Comparison of ENCODE assay signal across 12 mouse cellular contexts in the genomic region with DNA sequence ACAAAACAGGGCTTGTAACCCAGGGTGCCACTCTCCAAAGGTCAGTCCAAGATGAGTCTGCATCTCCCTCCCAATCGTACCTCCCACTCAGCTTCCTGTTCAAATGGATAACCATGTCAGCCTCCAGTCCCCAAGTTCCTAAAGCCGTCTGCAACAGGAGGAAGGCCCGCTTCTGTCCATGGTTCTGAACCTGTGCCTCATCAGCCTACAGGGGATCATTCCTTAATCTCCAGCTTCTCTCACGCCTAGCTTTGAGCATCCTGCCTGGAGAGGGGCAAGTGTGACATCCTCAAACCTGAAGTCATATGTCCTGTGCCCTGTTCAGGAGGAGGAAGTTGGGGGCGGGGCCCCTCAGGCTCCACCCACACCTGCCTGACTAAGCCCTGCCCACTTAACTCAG. TPM values are rescaled to one million over a fixed set of nuclear protein-coding genes. Genes with fewer than 3 reads are reported as not detected.
DNase-seq lines count a peak whose midpoint lies in the region; ATAC-seq and TF ChIP-seq lines count a peak whose summit lies in the region.
"Had no signal": no experiment of that assay in that cellular context is flagged by ENCODE, and none has a peak within 500 bp of the region (broad histone marks: within the 10 kb centered on the region; RNA-seq: fewer than 3 reads in every experiment).

No protein-coding gene starts in this region.

- no peaks in the 10 kb centered on the region for H3K9me3 ChIP-seq in intestine, embryonic 14.5 days (ENCODE audit: control insufficient read depth, low read length)
- no peaks in the 10 kb centered on the region for H3K9me3 ChIP-seq in intestine, postnatal 0 days (ENCODE audit: control insufficient read depth)
- H3K9me3 ChIP-seq: limb, embryonic 15.5 days had no signal

- no peak for TF ChIP-seq CTCF in intestine, postnatal 0 days (IDR thresholded peaks at IDR 0.05; ENCODE audit: low read depth)
- no peak for TF ChIP-seq CTCF in thymus, adult 2 months (IDR thresholded peaks at IDR 0.05; ENCODE audit: borderline replicate concordance, control insufficient read depth, extremely low read depth, insufficient read depth, low read length, poor library complexity)

- no peak for TF ChIP-seq POLR2A in thymus, adult 2 months (IDR thresholded peaks at IDR 0.05; ENCODE audit: control insufficient read depth, extremely low read depth, insufficient read depth, low read length, poor library complexity)

- H3K27ac ChIP-seq in intestine, embryonic 14.5 days (ENCODE audit: low read depth): no peak overlapping the region
- no peak overlapping the region for H3K27ac ChIP-seq in intestine, postnatal 0 days (ENCODE audit: low read depth, low read length)
- no peak overlapping the region for H3K27ac ChIP-seq in thymus, adult 2 months (ENCODE audit: control insufficient read depth, insufficient read depth, low read length)
- H3K27ac ChIP-seq: limb, embryonic 15.5 days had no signal

- WGBS in intestine, embryonic 14.5 days: 7% methylated on average over 5 of the region's 5 CpGs
- WGBS in intestine, postnatal 0 days: 6% methylated on average over 5 of the region's 5 CpGs
- 17% methylated on average over 5 of the region's 5 CpGs for WGBS in thymus, adult 2 months

- ATAC-seq in intestine, embryonic 14.5 days (replicated peaks; ENCODE audit: low FRiP score, low TSS enrichment, low read depth): no peak
- no peak for ATAC-seq in intestine, postnatal 0 days

- H3K4me2 ChIP-seq in intestine, embryonic 14.5 days (ENCODE audit: low read length): no peak overlapping the region
- no peak overlapping the region for H3K4me2 ChIP-seq in intestine, postnatal 0 days (replicated peaks; ENCODE audit: low read depth)
- H3K4me2 ChIP-seq: limb, embryonic 15.5 days had no signal

- H3K4me1 ChIP-seq in intestine, embryonic 14.5 days (replicated peaks; ENCODE audit: control insufficient read depth, insufficient read depth, low read length): no peaks in the 10 kb centered on the region
- H3K4me1 ChIP-seq in intestine, postnatal 0 days (replicated peaks; ENCODE audit: control insufficient read depth, insufficient read depth, low read length): no peaks in the 10 kb centered on the region
- no peaks in the 10 kb centered on the region for H3K4me1 ChIP-seq in thymus, adult 2 months (replicated peaks; ENCODE audit: control insufficient read depth, insufficient read depth, low read length)
- H3K4me1 ChIP-seq: limb, embryonic 15.5 days had no signal

- H3K4me3 ChIP-seq in intestine, embryonic 14.5 days (ENCODE audit: low read depth, low read length): no peak overlapping the region
- no peak overlapping the region for H3K4me3 ChIP-seq in intestine, postnatal 0 days (ENCODE audit: low read depth, low read length)
- H3K4me3 ChIP-seq in thymus, adult 2 months (ENCODE audit: control insufficient read depth, insufficient read depth, low read length): no peak overlapping the region
- H3K4me3 ChIP-seq: limb, embryonic 15.5 days had no signal

- DNase-seq in intestine, embryonic 14.5 days (ENCODE audit: low spot score): peak; percentile 76
- DNase-seq in 416B (ENCODE audit: low read depth) (peak; percentile 20), NIH3T3 (ENCODE audit: low read depth) (peak; percentile 72)
- peak; percentile 67 for DNase-seq in forelimb bud, embryonic 11.5 days (ENCODE audit: low read depth, low spot score)
- no peak for DNase-seq in thymus, postnatal 10 days (ENCODE audit: low spot score in 2 of 2)
- DNase-seq in B cell, adult 2 months: no peak
- no peak for DNase-seq in thymus, adult 2 months
- DNase-seq: gastrocnemius, postnatal 10 days; kidney, adult 11 months; lung, postnatal 36 days had no signal

- no peaks in the 10 kb centered on the region for H3K27me3 ChIP-seq in intestine, embryonic 14.5 days (replicated peaks; ENCODE audit: control insufficient read depth, insufficient read depth, low read length)
- H3K27me3 ChIP-seq in intestine, postnatal 0 days (replicated peaks; ENCODE audit: control insufficient read depth, insufficient read depth, low read length): no peaks in the 10 kb centered on the region
- H3K27me3 ChIP-seq in thymus, adult 2 months (ENCODE audit: control insufficient read depth, insufficient read depth, low read length): no peaks in the 10 kb centered on the region

- no peak overlapping the region for H3K9ac ChIP-seq in intestine, embryonic 14.5 days (ENCODE audit: low read length)
- no peak overlapping the region for H3K9ac ChIP-seq in intestine, postnatal 0 days (ENCODE audit: low read depth, low read length)
- H3K9ac ChIP-seq: limb, embryonic 15.5 days had no signal

- no peaks in the 10 kb centered on the region for H3K36me3 ChIP-seq in intestine, embryonic 14.5 days (ENCODE audit: control insufficient read depth, insufficient read depth, low read length)
- H3K36me3 ChIP-seq in intestine, postnatal 0 days (ENCODE audit: control insufficient read depth, insufficient read depth): no peaks in the 10 kb centered on the region
- H3K36me3 ChIP-seq in thymus, adult 2 months (ENCODE audit: control insufficient read depth, insufficient read depth, low read length): no peaks in the 10 kb centered on the region
- H3K36me3 ChIP-seq: limb, embryonic 15.5 days had no signal

RNA-seq across cellular contexts. Expression of a gene that starts 15.7 kb away (rescaled TPM):
- polyA plus RNA-seq in intestine, embryonic 14.5 days (2014; fragmentation: Nextera tagmentation; extraction: Ambion mirVana): 1.1 and 1.7 TPM in 2 replicates
- polyA plus RNA-seq in intestine, postnatal 0 days (2015; fragmentation: Nextera tagmentation; extraction: Ambion mirVana): 1.2 and 1.3 TPM in 2 replicates
- 0.32 and 0.50 TPM in 2 replicates for polyA plus RNA-seq in thymus, adult 2 months (2012; rRNA removed)

Comparison
In these comparisons a context has a peak if more than half of its experiments do, and no peak if none do; other contexts are left out.
1. DNase-seq: peak in intestine, embryonic 14.5 days (single experiment), 416B (single experiment), NIH3T3 (single experiment) and forelimb bud, embryonic 11.5 days (single experiment); none in thymus, postnatal 10 days (0 of 2), B cell, adult 2 months (0 of 2) and thymus, adult 2 months (single experiment).